Mouse (Mus musculus): ENCODE measurements at regions not wholly inside any gene's neighbourhood (a gene's known extent, or its start where the extent isn't known, plus 50 kb on each side); places are given as distances from the start of the nearest gene placed in this dataset.

DNA sequence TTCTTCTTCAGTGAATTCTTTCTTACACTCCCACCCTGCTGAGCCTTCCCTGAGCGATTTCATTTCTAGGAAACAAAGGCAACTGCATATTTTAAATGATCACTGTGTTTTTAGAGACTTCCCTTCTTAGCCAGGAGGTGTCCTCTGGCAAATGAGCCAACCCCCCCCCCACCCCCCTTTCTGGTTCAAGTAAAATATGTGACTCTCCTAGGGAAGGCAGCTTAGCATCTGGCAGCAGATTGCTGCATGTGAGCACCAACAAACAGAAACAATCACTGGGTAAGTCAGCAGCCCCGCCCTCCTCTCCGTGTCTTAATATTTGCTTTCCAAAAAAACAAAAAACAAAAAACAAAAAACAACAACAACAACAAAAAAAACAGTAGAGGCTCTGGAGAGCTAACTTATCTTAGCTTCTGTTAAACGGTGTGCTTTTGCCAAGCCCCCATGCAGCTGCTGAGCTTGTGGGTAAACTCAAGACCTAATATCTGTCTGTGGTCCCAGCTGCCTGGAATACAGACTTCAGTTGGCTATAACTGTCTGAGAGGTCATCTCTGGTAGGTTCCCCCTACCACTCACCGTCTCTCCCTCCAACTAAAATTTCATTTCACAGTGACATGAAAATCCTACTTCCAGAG is 117.9 kb downstream of the Rpap3 start:
- DNase-seq (ENCODE audit: low spot score) (no peak), ATAC-seq (ENCODE audit: extremely low read depth, insufficient number of reproducible peaks, low FRiP score, poor library complexity, severe bottlenecking) (no peak)
- TF ChIP-seq GATA1 (IDR thresholded peaks at IDR 0.05; ENCODE audit: borderline replicate concordance, low read length) (no peak), GATA2 (IDR thresholded peaks at IDR 0.05; ENCODE audit: borderline replicate concordance, low read depth, low read length) (no peak), CTCF (IDR thresholded peaks at IDR 0.05; ENCODE audit: low read depth, low read length) (no peak), TAL1 (conservative IDR thresholded peaks at IDR 0.05; ENCODE audit: low read depth, low read length) (no peak), POLR2AphosphoS5 (IDR thresholded peaks at IDR 0.05; ENCODE audit: insufficient replicate concordance, low read depth, low read length) (no peak)

DNA sequence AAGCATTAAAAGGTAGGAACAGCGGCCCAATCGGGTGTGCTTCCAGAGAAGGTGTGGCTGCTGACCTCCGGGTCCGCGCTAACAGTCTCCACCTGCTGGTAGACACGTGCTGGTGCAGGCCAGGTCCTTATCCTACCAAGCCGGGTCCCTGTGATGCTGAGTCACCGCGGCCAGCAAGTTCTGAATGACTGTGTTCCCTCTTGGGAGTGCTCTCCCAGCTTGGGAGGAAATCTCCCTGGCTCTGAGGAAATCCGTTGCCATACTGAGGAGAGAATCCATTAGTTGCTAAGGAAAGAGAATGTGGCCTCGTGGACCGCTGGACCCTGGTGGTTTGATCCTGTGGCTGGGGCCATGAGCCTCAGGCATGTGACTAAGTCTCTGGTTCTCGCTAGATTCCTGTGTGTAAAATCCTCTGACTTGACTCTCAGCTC is 123.9 kb downstream of the Rpap3 start:
- no peaks in the 10 kb centered on the region for H3K27me3 ChIP-seq (ENCODE audit: insufficient read depth, low read length)
- no peak overlapping the region for H3K4me3 ChIP-seq (ENCODE audit: low read depth, low read length)
- peak; percentile 84 for ATAC-seq (ENCODE audit: extremely low read depth, insufficient number of reproducible peaks, low FRiP score, poor library complexity, severe bottlenecking)

More for the DNA sequence above, 117.9 kb downstream of the Rpap3 start:
- Histone ChIP-seq H3K27me3 (ENCODE audit: insufficient read depth, low read length) (no peaks in the 10 kb centered on the region), H3K4me3 (ENCODE audit: low read depth, low read length) (no peak overlapping the region), H3K9me3 (replicated peaks) (peaks cover 15% of the 10 kb centered on the region), H3K36me3 (replicated peaks) (no peaks in the 10 kb centered on the region), H3K4me1 (ENCODE audit: insufficient read depth, low read depth, low read length) (no peaks in the 10 kb centered on the region)

DNA sequence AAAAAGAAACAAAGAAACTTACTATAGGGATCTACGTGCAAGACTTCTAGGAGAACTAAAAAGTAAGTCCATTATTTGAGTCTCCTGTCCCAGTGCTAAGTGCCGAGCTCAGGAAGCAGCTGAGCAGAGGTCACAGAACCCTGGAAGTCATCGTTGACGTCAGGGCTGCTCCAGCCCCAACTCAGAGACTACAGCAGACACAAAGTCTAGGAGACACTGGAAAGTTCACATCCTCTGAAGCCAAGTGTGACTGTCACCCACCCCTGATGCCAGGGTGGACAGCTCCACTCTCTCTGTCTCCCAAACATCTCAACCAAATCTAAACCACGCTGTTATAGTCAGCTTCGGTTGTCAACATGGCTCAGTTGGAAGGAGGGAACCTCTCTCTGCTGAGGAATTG is 124.9 kb downstream of the Rpap3 start:
- DNase-seq (ENCODE audit: low spot score) (no peak), ATAC-seq (ENCODE audit: extremely low read depth, insufficient number of reproducible peaks, low FRiP score, poor library complexity, severe bottlenecking) (no peak)

More for the DNA sequence above, 123.9 kb downstream of the Rpap3 start:
- peaks cover 26% of the 10 kb centered on the region for H3K9me3 ChIP-seq (replicated peaks)
- H3K36me3 ChIP-seq (replicated peaks): no peaks in the 10 kb centered on the region
- TF ChIP-seq GATA1 (IDR thresholded peaks at IDR 0.05; ENCODE audit: borderline replicate concordance, low read length) (no peak), CTCF (IDR thresholded peaks at IDR 0.05; ENCODE audit: low read depth, low read length) (peak; percentile 51; the same call in 1 of the 2 replicates)
- peak; percentile 29 for DNase-seq (ENCODE audit: low spot score)
- H3K4me1 ChIP-seq (ENCODE audit: insufficient read depth, low read depth, low read length): no peaks in the 10 kb centered on the region

DNA sequence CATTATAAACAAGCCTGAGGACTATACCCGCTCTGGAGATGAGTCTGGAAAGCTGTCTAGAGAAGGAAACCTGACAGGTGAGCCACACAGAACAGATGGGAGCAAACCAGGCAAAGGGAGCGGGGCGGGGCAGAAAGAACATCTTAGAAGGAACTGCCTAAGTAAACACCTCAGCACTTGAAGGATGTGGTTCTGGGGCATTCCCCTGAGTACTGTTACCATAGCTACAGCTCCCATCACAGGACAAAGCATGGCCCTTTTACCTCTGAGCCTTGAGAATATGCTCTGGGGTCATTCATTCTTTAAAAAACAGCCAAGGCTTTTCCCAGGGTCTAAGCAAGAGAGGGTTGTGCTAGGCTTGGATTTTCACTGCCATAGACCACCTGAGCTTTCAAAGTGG is 127.6 kb downstream of the Rpap3 start:
- DNase-seq (ENCODE audit: low spot score) (no peak), ATAC-seq (ENCODE audit: extremely low read depth, insufficient number of reproducible peaks, low FRiP score, poor library complexity, severe bottlenecking) (no peak)
- no peaks in the 10 kb centered on the region for H3K27me3 ChIP-seq (ENCODE audit: insufficient read depth, low read length)
- no peaks in the 10 kb centered on the region for H3K4me1 ChIP-seq (ENCODE audit: insufficient read depth, low read depth, low read length)
- H3K9me3 ChIP-seq (replicated peaks): peaks cover 41% of the 10 kb centered on the region
- no peak overlapping the region for H3K4me3 ChIP-seq (ENCODE audit: low read depth, low read length)
- H3K36me3 ChIP-seq (replicated peaks): no peaks in the 10 kb centered on the region
- no peak for TF ChIP-seq POLR2AphosphoS5 (IDR thresholded peaks at IDR 0.05; ENCODE audit: insufficient replicate concordance, low read depth, low read length)

More for the DNA sequence above, 124.9 kb downstream of the Rpap3 start:
- Histone ChIP-seq H3K4me3 (ENCODE audit: low read depth, low read length) (no peak overlapping the region), H3K36me3 (replicated peaks) (no peaks in the 10 kb centered on the region), H3K9me3 (replicated peaks) (peaks cover 31% of the 10 kb centered on the region), H3K4me1 (ENCODE audit: insufficient read depth, low read depth, low read length) (no peaks in the 10 kb centered on the region), H3K27me3 (ENCODE audit: insufficient read depth, low read length) (no peaks in the 10 kb centered on the region)
- TF ChIP-seq TAL1 (conservative IDR thresholded peaks at IDR 0.05; ENCODE audit: low read depth, low read length) (no peak), GATA1 (IDR thresholded peaks at IDR 0.05; ENCODE audit: borderline replicate concordance, low read length) (no peak), CTCF (IDR thresholded peaks at IDR 0.05; ENCODE audit: low read depth, low read length) (no peak), GATA2 (IDR thresholded peaks at IDR 0.05; ENCODE audit: borderline replicate concordance, low read depth, low read length) (no peak), POLR2AphosphoS5 (IDR thresholded peaks at IDR 0.05; ENCODE audit: insufficient replicate concordance, low read depth, low read length) (no peak)

DNA sequence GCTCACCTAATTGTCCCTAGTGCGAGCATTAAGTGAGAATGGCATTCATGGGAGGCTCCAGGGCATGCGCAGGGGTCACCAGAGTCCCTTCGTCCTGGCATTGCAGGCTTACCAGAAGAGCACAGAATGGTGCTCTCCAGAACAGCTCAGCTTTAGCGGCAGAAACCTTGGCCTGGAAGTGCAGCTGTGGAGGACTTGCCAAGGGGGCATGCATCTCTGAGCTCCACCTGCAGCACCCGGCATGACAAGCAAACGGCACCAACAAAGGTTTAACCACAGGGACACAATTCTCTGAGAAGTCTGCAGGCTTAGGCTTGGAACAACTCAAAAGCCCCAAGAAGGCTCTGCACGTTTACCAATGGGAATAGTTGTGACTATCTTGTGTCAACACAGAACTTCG is 128.4 kb downstream of the Rpap3 start:
- DNase-seq (ENCODE audit: low spot score) (no peak), ATAC-seq (ENCODE audit: extremely low read depth, insufficient number of reproducible peaks, low FRiP score, poor library complexity, severe bottlenecking) (no peak)
- no peaks in the 10 kb centered on the region for H3K36me3 ChIP-seq (replicated peaks)
- no peak overlapping the region for H3K4me3 ChIP-seq (ENCODE audit: low read depth, low read length)
- no peaks in the 10 kb centered on the region for H3K27me3 ChIP-seq (ENCODE audit: insufficient read depth, low read length)
- no peaks in the 10 kb centered on the region for H3K4me1 ChIP-seq (ENCODE audit: insufficient read depth, low read depth, low read length)
- no peak for TF ChIP-seq TAL1 (conservative IDR thresholded peaks at IDR 0.05; ENCODE audit: low read depth, low read length)
- TF ChIP-seq CTCF (IDR thresholded peaks at IDR 0.05; ENCODE audit: low read depth, low read length): no peak
- no peak for TF ChIP-seq GATA2 (IDR thresholded peaks at IDR 0.05; ENCODE audit: borderline replicate concordance, low read depth, low read length)
- no peak for TF ChIP-seq POLR2AphosphoS5 (IDR thresholded peaks at IDR 0.05; ENCODE audit: insufficient replicate concordance, low read depth, low read length)
- TF ChIP-seq GATA1 (IDR thresholded peaks at IDR 0.05; ENCODE audit: borderline replicate concordance, low read length): no peak
- H3K9me3 ChIP-seq (replicated peaks): peaks cover 41% of the 10 kb centered on the region

DNA sequence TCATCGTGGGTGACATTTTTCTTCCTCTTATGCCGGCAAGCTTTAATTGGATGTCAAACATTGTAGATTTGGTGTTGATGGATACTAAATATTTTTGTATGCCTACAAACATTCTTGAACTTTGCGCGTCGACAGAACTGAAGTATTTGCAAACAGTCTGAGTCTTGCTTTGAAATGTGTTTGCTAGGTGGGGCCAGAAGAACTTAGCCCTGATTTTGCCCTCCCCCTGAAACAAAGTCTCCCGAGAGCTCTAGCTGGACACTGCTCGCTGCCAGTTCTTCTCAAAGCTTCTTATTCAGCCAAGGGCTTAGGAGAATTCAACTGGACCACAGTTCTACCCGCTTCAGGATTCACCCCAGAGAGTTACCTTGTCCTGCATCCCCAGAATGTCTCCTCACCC is 133.0 kb downstream of the Rpap3 start:
- no peaks in the 10 kb centered on the region for H3K27me3 ChIP-seq (ENCODE audit: insufficient read depth, low read length)
- ATAC-seq (ENCODE audit: extremely low read depth, insufficient number of reproducible peaks, low FRiP score, poor library complexity, severe bottlenecking) (no peak), DNase-seq (ENCODE audit: low spot score) (no peak)
- no peak overlapping the region for H3K4me3 ChIP-seq (ENCODE audit: low read depth, low read length)
- no peaks in the 10 kb centered on the region for H3K36me3 ChIP-seq (replicated peaks)
- no peaks in the 10 kb centered on the region for H3K4me1 ChIP-seq (ENCODE audit: insufficient read depth, low read depth, low read length)
- peaks cover 27% of the 10 kb centered on the region for H3K9me3 ChIP-seq (replicated peaks)
- no peak for TF ChIP-seq GATA2 (IDR thresholded peaks at IDR 0.05; ENCODE audit: borderline replicate concordance, low read depth, low read length)
- TF ChIP-seq POLR2AphosphoS5 (IDR thresholded peaks at IDR 0.05; ENCODE audit: insufficient replicate concordance, low read depth, low read length): no peak
- TF ChIP-seq TAL1 (conservative IDR thresholded peaks at IDR 0.05; ENCODE audit: low read depth, low read length): no peak
- TF ChIP-seq GATA1 (IDR thresholded peaks at IDR 0.05; ENCODE audit: borderline replicate concordance, low read length): no peak
- no peak for TF ChIP-seq CTCF (IDR thresholded peaks at IDR 0.05; ENCODE audit: low read depth, low read length)

DNA sequence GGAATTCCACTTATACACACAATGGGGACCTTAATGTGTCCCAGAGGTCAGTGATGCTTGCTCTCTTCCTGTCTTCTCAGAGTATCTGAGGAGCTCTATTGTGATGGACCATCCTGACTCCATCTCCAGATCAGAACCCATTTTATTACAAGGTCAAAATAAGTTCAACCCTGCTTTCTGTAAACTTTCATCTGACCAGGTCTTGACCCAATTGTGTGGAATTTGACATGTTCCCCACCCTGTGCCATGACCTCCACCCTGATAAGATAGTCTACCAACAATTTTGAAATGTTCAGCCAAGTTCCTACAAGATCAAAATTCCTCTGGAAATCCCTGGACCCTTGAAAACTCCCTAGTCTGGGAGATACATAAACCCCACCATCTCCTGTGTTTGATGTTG is 133.7 kb downstream of the Rpap3 start:
- H3K36me3 ChIP-seq (replicated peaks): no peaks in the 10 kb centered on the region
- DNase-seq (ENCODE audit: low spot score): no peak
- H3K27me3 ChIP-seq (ENCODE audit: insufficient read depth, low read length): no peaks in the 10 kb centered on the region
- TF ChIP-seq GATA2 (IDR thresholded peaks at IDR 0.05; ENCODE audit: borderline replicate concordance, low read depth, low read length) (no peak), GATA1 (IDR thresholded peaks at IDR 0.05; ENCODE audit: borderline replicate concordance, low read length) (no peak), CTCF (IDR thresholded peaks at IDR 0.05; ENCODE audit: low read depth, low read length) (no peak)
- ATAC-seq (ENCODE audit: extremely low read depth, insufficient number of reproducible peaks, low FRiP score, poor library complexity, severe bottlenecking): no peak
- H3K9me3 ChIP-seq (replicated peaks): peaks cover 24% of the 10 kb centered on the region
- no peaks in the 10 kb centered on the region for H3K4me1 ChIP-seq (ENCODE audit: insufficient read depth, low read depth, low read length)
- no peak overlapping the region for H3K4me3 ChIP-seq (ENCODE audit: low read depth, low read length)
